Mouse (Mus musculus): ENCODE results near the gene Creb5. TPM values are rescaled to one million over a fixed set of nuclear protein-coding genes. Genes with fewer than 3 reads are reported as not detected.

Gene Creb5
- polyA plus RNA-seq, 1 experiment from 2014 or later, result 5.4 TPM

DNA sequence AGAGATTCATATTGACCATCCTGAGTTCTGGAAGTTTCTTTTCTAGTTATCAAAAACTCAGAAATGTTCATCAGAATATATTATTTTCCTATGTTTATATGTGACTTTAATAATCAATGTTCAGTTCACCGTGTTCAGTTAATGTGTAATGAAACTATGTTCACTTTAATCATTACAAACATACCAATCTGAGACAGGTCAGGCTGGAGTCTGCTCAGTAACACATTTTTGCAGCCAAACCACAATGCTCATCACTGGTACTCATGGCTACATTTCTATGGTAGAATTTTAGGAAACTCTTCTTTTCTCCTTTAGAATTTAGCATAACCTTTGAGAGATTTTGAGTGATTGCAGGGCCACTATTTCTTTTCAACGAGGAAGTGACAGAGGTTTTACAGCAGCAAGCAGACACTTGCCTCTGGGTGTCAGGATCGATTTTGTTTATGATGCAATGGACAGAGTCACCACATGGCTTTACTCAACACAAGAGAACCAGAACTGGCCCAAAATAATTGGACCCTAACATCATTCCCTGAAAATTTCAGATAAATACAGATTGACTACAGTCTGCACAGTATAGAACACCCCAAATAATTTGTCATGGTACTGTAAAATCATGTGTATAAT lies 87.4 kb downstream of the Creb5 start:
- Histone ChIP-seq H3K4me3 (ENCODE audit: low read depth, low read length) (no peak overlapping the region), H3K27me3 (replicated peaks; ENCODE audit: insufficient read depth, low read length) (no peaks in the 10 kb centered on the region), H3K27ac (ENCODE audit: low read length) (no peak overlapping the region), H3K36me3 (ENCODE audit: insufficient read depth, low read length) (no peaks in the 10 kb centered on the region), H3K4me1 (ENCODE audit: insufficient read depth, low read depth, low read length) (no peaks in the 10 kb centered on the region), H3K4me2 (replicated peaks; ENCODE audit: low read depth, low read length) (no peak overlapping the region), H3K9ac (replicated peaks; ENCODE audit: low read depth) (no peak overlapping the region), H3K9me3 (ENCODE audit: low read length) (no peaks in the 10 kb centered on the region)
- DNase-seq (ENCODE audit: low spot score) (no peak), ATAC-seq (no peak)
- TF ChIP-seq EP300 (IDR thresholded peaks at IDR 0.05) (no peak), CTCF (IDR thresholded peaks at IDR 0.05) (no peak)
- WGBS, result 48% methylated on average over 3 of the region's 3 CpGs

DNA sequence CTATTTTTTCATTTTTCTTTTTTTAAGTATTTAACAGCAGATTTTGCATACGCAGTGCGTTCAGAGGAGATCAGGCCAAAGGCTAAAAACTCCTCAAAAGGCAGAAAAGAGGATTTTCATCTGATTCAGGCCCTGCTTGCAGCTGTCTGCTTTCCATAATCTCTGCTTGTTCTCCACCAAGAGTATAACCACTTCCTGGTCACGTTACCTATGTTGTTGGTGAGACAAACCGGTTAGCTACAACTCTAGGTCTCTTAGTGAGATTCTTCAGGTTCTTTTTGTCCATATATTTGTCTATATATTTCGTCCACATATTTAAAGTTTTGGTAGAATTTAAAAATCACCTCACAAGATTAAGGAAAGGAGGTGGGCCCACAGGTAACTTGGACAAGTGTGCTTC lies 102.2 kb downstream of the Creb5 start:
- TF ChIP-seq CTCF (IDR thresholded peaks at IDR 0.05), result no peak
- no peak overlapping the region for H3K27ac ChIP-seq (ENCODE audit: low read length)
- H3K9me3 ChIP-seq (ENCODE audit: low read length), result no peaks in the 10 kb centered on the region
- H3K4me3 ChIP-seq (ENCODE audit: low read depth, low read length), result no peak overlapping the region
- no peak overlapping the region for H3K9ac ChIP-seq (replicated peaks; ENCODE audit: low read depth)
- WGBS, result 90% methylated on average over 5 of the region's 5 CpGs
- H3K4me2 ChIP-seq (replicated peaks; ENCODE audit: low read depth, low read length), result no peak overlapping the region
- no peak for DNase-seq (ENCODE audit: low spot score)
- no peaks in the 10 kb centered on the region for H3K27me3 ChIP-seq (replicated peaks; ENCODE audit: insufficient read depth, low read length)
- no peak for ATAC-seq
- no peaks in the 10 kb centered on the region for H3K36me3 ChIP-seq (ENCODE audit: insufficient read depth, low read length)
- no peaks in the 10 kb centered on the region for H3K4me1 ChIP-seq (ENCODE audit: insufficient read depth, low read depth, low read length)

DNA sequence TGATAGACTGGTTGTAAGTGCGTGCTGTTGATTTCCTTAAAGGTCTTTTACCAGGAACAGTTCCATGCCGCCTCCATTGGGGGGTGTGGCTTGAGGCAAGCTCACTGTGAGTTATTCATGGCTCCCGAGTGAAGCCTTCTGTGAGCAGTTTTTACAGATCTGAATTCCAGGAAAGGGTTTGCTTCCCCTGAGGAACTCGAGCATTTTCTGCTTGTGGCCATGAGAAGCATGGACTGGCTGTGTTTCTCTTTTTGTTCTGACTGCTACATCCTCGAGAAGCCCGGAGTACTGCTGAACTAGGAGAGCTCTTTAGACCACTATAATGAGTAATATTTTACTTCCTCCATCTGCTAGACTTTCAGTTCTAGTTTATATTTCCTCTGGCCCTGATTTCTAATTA lies 103.3 kb downstream of the Creb5 start:
- H3K4me1 ChIP-seq (ENCODE audit: insufficient read depth, low read depth, low read length), result no peaks in the 10 kb centered on the region
- H3K36me3 ChIP-seq (ENCODE audit: insufficient read depth, low read length), result no peaks in the 10 kb centered on the region
- H3K4me3 ChIP-seq (ENCODE audit: low read depth, low read length), result no peak overlapping the region
- ATAC-seq (peak; percentile 56), DNase-seq (ENCODE audit: low spot score) (peak; percentile 49)
- no peaks in the 10 kb centered on the region for H3K27me3 ChIP-seq (replicated peaks; ENCODE audit: insufficient read depth, low read length)
- 5% methylated on average over 6 of the region's 6 CpGs for WGBS
- H3K27ac ChIP-seq (ENCODE audit: low read length), result no peak overlapping the region
- TF ChIP-seq CTCF (IDR thresholded peaks at IDR 0.05) (peak; percentile 38), EP300 (IDR thresholded peaks at IDR 0.05) (no peak)
- H3K4me2 ChIP-seq (replicated peaks; ENCODE audit: low read depth, low read length), result 0 out of 2 replicates have a peak overlapping the region, but pooled peaks have one; percentile 3
- no peaks in the 10 kb centered on the region for H3K9me3 ChIP-seq (ENCODE audit: low read length)
- no peak overlapping the region for H3K9ac ChIP-seq (replicated peaks; ENCODE audit: low read depth)

DNA sequence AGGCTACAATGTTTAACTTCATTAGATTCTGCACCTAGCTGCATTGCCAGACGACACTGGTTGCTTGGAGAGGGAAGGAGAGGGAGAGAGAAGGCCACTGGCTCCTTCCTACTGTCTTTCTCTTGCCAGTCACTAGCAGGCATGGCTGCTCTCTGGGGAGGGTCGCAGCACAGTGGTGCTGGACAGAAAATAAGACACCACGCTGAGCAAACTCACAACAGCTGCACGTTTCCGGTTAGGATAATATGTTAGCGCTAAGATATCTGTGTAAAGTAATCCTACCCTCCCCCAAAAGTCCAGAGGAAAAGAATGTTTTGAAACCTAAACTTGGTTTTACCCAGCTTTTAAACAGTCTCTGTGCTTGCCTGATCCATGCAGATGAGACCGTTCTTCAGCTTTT lies 107.0 kb downstream of the Creb5 start:
- WGBS, result 21% methylated on average over 7 of the region's 7 CpGs
- Histone ChIP-seq H3K4me3 (ENCODE audit: low read depth, low read length) (no peak overlapping the region), H3K4me2 (replicated peaks; ENCODE audit: low read depth, low read length) (no peak overlapping the region), H3K9ac (replicated peaks; ENCODE audit: low read depth) (no peak overlapping the region), H3K27me3 (replicated peaks; ENCODE audit: insufficient read depth, low read length) (no peaks in the 10 kb centered on the region), H3K4me1 (ENCODE audit: insufficient read depth, low read depth, low read length) (no peaks in the 10 kb centered on the region), H3K36me3 (ENCODE audit: insufficient read depth, low read length) (no peaks in the 10 kb centered on the region), H3K27ac (ENCODE audit: low read length) (no peak overlapping the region), H3K9me3 (ENCODE audit: low read length) (no peaks in the 10 kb centered on the region)
- TF ChIP-seq EP300 (IDR thresholded peaks at IDR 0.05) (no peak), CTCF (IDR thresholded peaks at IDR 0.05) (no peak)
- DNase-seq (ENCODE audit: low spot score) (no peak), ATAC-seq (no peak)

- WGBS, result 68% methylated on average over 4 of the region's 4 CpGs
- no peak for ATAC-seq
These were observed 108.1 kb downstream of the Creb5 start for GRCm38 (mm10) chr6:53395208-53395607.

DNA sequence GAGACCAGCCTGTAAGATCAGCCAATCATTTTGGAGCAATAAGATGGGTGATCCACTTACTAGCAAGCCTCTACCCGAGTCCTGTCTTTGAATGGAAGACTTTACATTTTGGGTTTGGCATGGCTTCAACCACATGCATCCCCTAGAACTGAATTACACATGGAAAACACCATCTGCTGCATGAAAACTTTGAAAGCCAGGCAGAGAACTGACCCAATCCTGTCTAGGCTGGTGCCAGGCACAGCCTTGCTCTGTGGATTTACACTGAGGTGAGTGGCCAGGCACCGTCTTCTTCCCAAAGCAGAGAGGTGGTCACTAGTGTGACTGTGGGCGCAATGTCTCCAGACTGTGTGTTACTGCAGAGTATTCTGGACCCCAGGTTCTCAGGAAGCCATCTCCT lies 109.4 kb downstream of the Creb5 start:
- H3K27me3 ChIP-seq (replicated peaks; ENCODE audit: insufficient read depth, low read length), result no peaks in the 10 kb centered on the region
- H3K27ac ChIP-seq (ENCODE audit: low read length), result no peak overlapping the region
- TF ChIP-seq CTCF (IDR thresholded peaks at IDR 0.05) (no peak), EP300 (IDR thresholded peaks at IDR 0.05) (no peak)
- no peaks in the 10 kb centered on the region for H3K9me3 ChIP-seq (ENCODE audit: low read length)
- DNase-seq (ENCODE audit: low spot score) (no peak), ATAC-seq (no peak)
- no peaks in the 10 kb centered on the region for H3K4me1 ChIP-seq (ENCODE audit: insufficient read depth, low read depth, low read length)
- no peaks in the 10 kb centered on the region for H3K36me3 ChIP-seq (ENCODE audit: insufficient read depth, low read length)
- H3K4me2 ChIP-seq (replicated peaks; ENCODE audit: low read depth, low read length), result no peak overlapping the region
- no peak overlapping the region for H3K4me3 ChIP-seq (ENCODE audit: low read depth, low read length)
- H3K9ac ChIP-seq (replicated peaks; ENCODE audit: low read depth), result no peak overlapping the region
- WGBS, result 86% methylated on average over 3 of the region's 3 CpGs

More at GRCm38 (mm10) chr6:53395208-53395607, 108.1 kb downstream of the Creb5 start:
- Histone ChIP-seq H3K4me3 (ENCODE audit: low read depth, low read length) (no peak overlapping the region), H3K9me3 (ENCODE audit: low read length) (no peaks in the 10 kb centered on the region), H3K4me1 (ENCODE audit: insufficient read depth, low read depth, low read length) (no peaks in the 10 kb centered on the region), H3K27ac (ENCODE audit: low read length) (no peak overlapping the region), H3K27me3 (replicated peaks; ENCODE audit: insufficient read depth, low read length) (no peaks in the 10 kb centered on the region), H3K36me3 (ENCODE audit: insufficient read depth, low read length) (no peaks in the 10 kb centered on the region), H3K4me2 (replicated peaks; ENCODE audit: low read depth, low read length) (no peak overlapping the region), H3K9ac (replicated peaks; ENCODE audit: low read depth) (no peak overlapping the region)
- TF ChIP-seq EP300 (IDR thresholded peaks at IDR 0.05) (no peak), CTCF (IDR thresholded peaks at IDR 0.05) (no peak)
- DNase-seq (ENCODE audit: low spot score), result no peak

- Histone ChIP-seq H3K36me3 (ENCODE audit: insufficient read depth, low read length) (no peaks in the 10 kb centered on the region), H3K4me2 (replicated peaks; ENCODE audit: low read depth, low read length) (no peak overlapping the region), H3K27me3 (replicated peaks; ENCODE audit: insufficient read depth, low read length) (no peaks in the 10 kb centered on the region), H3K9me3 (ENCODE audit: low read length) (no peaks in the 10 kb centered on the region), H3K4me1 (ENCODE audit: insufficient read depth, low read depth, low read length) (no peaks in the 10 kb centered on the region), H3K9ac (replicated peaks; ENCODE audit: low read depth) (no peak overlapping the region), H3K27ac (ENCODE audit: low read length) (no peak overlapping the region), H3K4me3 (ENCODE audit: low read depth, low read length) (no peak overlapping the region)
- WGBS, result 66% methylated on average over 4 of the region's 4 CpGs
- ATAC-seq (no peak), DNase-seq (ENCODE audit: low spot score) (no peak)
- no peak for TF ChIP-seq EP300 (IDR thresholded peaks at IDR 0.05)
- no peak for TF ChIP-seq CTCF (IDR thresholded peaks at IDR 0.05)
These were observed 110.7 kb downstream of the Creb5 start for GRCm38 (mm10) chr6:53397797-53398196.

All from lung, postnatal 0 days (tissue).